Mouse (Mus musculus) midbrain, embryonic 11.5 days (tissue): Measurements from ENCODE around the gene Rnf225. TPM values are rescaled to one million over a fixed set of nuclear protein-coding genes. Genes with fewer than 3 reads are reported as not detected.
"Not testable (repeated sequence)": the region's sequence is repeated elsewhere in the genome, so short reads cannot be mapped to it uniquely, and the experiment has no call there.

ENCODE experiments used
- ATAC-seq: fragments of 200-750 bp; cut with Nextera tagmentation; 2 replicates; pipeline ENCODE4 v1.8.0; 2017; ENCODE audit warnings: moderate TSS enrichment, moderate library complexity; ENCODE audit not compliant: low FRiP score
- DNase-seq: peaks from one replicate; pipeline ENCODE4 v3.0.0; 2015; ENCODE audit warnings: low spot score; ENCODE audit errors: missing footprints
- H3K27ac ChIP-seq: fragments of 300-500 bp; sonication (generic); 2 replicates; pipeline ENCODE4 v1.5.1; 2014; ENCODE audit warnings: low read depth, low read length
- H3K27me3 ChIP-seq: fragments of 300-500 bp; sonication (generic); 2 replicates; pipeline ENCODE4 v1.6.1; 2014; ENCODE audit warnings: mild to moderate bottlenecking, low read length, moderate library complexity, mixed read lengths; ENCODE audit not compliant: control insufficient read depth, insufficient read depth
- H3K36me3 ChIP-seq: fragments of 300-500 bp; sonication (generic); 2 replicates; pipeline ENCODE4 v1.6.1; 2014; ENCODE audit warnings: mild to moderate bottlenecking, low read length, moderate library complexity, mixed read lengths; ENCODE audit not compliant: control insufficient read depth, insufficient read depth
- H3K4me1 ChIP-seq: fragments of 300-500 bp; sonication (generic); 2 replicates; pipeline ENCODE4 v1.6.1; 2014; ENCODE audit warnings: low read length; ENCODE audit not compliant: control insufficient read depth, insufficient read depth
- H3K4me2 ChIP-seq: fragments of 300-500 bp; sonication (generic); 2 replicates; pipeline ENCODE4 v1.6.1; 2014; ENCODE audit warnings: mild to moderate bottlenecking, moderate library complexity
- H3K4me3 ChIP-seq: fragments of 300-500 bp; sonication (generic); 2 replicates; pipeline ENCODE4 v1.5.1; 2014; ENCODE audit warnings: low read depth, low read length
- H3K9ac ChIP-seq: fragments of 300-500 bp; sonication (generic); 2 replicates; pipeline ENCODE4 v1.6.1; 2014; ENCODE audit warnings: low read length
- H3K9me3 ChIP-seq: fragments of 300-500 bp; sonication (generic); 2 replicates; pipeline ENCODE4 v1.6.1; 2016; ENCODE audit warnings: low read length; ENCODE audit not compliant: control insufficient read depth
- whole genome bisulfite sequencing: fragments of 180-500 bp; shearing (Covaris S2); extraction: QIAGEN DNeasy Blood & Tissue Kit; methylation state at CpG from one replicate; pipeline ENCODE4 v1.1.7; 2014; 5-methylcytosine and 5-hydroxymethylcytosine counted together
- polyA plus RNA-seq: library from polyadenylated mRNA; unstranded; fragments of >200 nt; fragmentation: Nextera tagmentation; extraction: Ambion mirVana; gene quantifications from 2 replicates; pipeline ENCODE4 v1.2.1, GENCODE M21; 2014

The Rnf225 gene
- polyA plus RNA-seq, 1 experiment from 2014 or later: 0.55 TPM

DNA sequence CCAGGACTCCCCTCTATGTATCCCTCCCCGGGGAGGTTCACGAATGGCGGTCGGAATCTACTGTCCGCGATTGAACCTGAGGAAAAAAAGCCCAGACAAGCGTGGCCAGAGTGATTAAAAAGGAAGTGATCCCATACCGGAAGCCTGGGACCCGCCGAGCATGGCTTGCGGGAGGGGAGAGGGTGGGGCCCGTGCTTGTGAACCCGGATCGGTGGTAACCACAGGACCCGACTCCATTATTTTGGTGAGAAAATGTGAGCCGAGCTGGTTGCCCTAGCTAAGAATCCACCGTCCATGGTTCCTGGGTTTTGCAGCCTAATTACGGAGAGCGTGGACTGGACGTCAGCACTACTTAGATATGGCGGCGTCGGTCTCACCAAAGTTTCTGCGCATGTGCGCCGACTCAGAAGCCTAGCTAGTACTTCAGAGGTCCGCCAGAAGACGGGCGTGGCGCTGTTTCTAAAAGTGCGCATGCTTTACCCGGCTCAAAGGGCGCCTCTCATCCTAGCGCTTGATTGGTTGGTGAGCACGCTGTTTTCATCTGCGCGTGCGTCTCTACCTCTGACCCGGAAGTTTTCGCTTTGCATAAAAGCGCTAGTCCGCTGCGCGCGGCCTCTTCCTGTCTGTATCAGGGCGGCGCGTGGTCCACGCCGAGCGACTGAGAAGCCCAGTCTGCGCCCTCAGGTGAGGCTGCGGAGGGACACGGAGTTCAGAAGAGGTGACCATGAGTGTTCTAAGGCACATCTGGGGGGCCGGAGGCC lies 5.3 kb upstream of the Rnf225 start, which contains the start of gene Rps5:
Gene Rps5 (plus strand): TSS at position 586 of the 761 bp plus-strand sequence.
- DNase-seq (peak; percentile 100), ATAC-seq (peak; percentile 99)
- peaks cover 24% of the 10 kb centered on the region for H3K36me3 ChIP-seq
- peaks cover 5% of the 10 kb centered on the region for H3K27me3 ChIP-seq
- peak within 1 kb of the TSS; percentile 89 for H3K27ac ChIP-seq
- WGBS: under 1% methylated on average over 55 of the region's 55 CpGs
- peaks cover 9% of the 10 kb centered on the region for H3K4me1 ChIP-seq
- peak within 1 kb of the TSS; percentile 95 for H3K9ac ChIP-seq
- H3K9me3 ChIP-seq: no peaks in the 10 kb centered on the region
- H3K4me2 ChIP-seq: peak within 1 kb of the TSS; percentile 98
- H3K4me3 ChIP-seq: peak within 1 kb of the TSS; percentile 92

DNA sequence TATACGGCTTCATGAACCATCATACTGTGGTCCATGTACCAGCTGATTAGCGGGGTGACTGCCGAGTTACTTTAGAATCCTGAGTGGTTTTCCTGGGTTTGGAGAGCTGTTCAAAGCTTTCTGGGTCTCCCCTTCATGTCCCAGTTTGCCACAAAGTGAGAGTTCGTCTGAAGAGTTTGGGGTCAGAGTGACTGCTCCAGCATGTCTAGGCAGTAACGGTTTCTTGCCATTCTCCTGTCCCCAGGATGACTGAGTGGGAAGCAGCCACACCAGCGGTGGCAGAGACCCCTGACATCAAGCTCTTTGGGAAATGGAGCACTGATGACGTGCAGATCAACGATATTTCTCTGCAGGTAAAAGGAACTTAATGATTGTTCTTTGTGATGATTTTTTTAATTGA lies 4.5 kb upstream of the Rnf225 start:
- Histone ChIP-seq H3K9ac (peak overlapping the region; percentile 95), H3K36me3 (peaks cover 26% of the 10 kb centered on the region), H3K27me3 (peaks cover 9% of the 10 kb centered on the region), H3K4me2 (peak overlapping the region; percentile 98), H3K4me1 (peaks cover 10% of the 10 kb centered on the region), H3K27ac (no peak overlapping the region), H3K9me3 (no peaks in the 10 kb centered on the region), H3K4me3 (peak overlapping the region; percentile 92)
- 4% methylated on average over 8 of the region's 8 CpGs for WGBS
- DNase-seq (no peak), ATAC-seq (no peak)

DNA sequence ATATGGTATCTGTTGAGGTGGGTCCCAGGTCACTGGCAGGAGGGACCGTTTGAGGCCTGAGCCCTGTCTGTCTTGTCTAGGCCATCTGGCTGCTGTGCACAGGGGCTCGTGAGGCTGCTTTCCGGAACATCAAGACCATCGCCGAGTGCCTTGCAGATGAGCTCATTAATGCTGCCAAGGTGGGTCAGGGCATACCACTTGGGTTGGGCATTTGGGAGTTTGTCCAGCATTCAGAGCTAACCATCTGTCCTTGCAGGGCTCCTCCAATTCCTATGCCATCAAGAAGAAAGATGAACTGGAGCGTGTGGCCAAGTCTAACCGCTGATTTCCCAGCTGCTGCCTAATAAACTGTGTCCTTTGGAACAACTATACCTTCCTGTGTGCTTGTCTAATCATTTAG lies 900 bp upstream of the Rnf225 start:
- no peak for ATAC-seq
- peaks cover 15% of the 10 kb centered on the region for H3K27me3 ChIP-seq

DNA sequence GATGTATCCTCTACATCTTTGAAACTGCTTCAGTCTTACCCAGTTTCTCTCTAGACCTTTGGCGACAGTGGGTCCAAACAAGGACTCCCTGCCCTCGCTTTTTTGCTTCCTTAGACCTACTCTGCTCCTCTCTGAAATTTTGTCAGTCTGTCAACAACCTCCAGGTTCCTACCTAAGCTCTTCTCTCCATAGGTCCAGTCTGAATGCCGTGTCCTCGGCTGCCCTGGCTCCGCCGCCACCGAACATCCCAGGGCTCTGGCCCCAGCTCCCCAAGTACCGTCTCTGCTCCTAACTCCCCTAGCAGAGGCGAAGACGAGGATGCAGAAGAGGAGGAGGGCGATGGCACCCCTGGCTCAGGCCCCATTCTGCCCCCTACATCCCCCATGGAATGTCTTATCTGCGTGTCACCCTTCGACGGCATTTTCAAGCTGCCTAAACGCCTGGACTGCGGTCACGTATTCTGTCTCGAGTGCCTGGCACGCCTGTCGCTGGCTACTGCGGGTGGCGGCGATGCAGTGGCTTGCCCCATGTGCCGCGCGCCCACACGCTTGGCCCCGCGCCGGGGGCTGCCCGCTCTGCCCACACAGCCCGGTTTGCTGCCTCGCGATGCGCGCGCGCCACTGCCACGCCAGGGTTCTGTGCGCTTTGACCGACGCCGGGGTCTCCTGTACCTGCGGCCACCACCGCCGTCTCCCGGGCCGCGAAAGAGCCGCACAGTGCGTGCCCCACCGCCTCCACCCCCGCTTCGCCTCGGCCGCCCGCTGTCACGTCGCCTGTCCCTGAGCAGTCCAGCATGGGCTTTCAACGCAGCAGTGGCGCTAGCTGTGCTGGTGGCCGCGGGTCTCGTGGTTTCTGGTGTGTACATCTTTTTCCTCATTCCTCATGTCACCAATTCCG lies 725 bp downstream of the Rnf225 start:
- Histone ChIP-seq H3K4me2 (peak overlapping the region; percentile 39), H3K9me3 (no peaks in the 10 kb centered on the region), H3K27ac (no peak overlapping the region), H3K36me3 (peaks cover 26% of the 10 kb centered on the region), H3K4me3 (peak overlapping the region; percentile 16; the same call in 1 of the 2 replicates), H3K9ac (peak overlapping the region; percentile 42; the same call in 1 of the 2 replicates), H3K4me1 (peaks cover 13% of the 10 kb centered on the region), H3K27me3 (peaks cover 15% of the 10 kb centered on the region)
- DNase-seq (peak; percentile 90), ATAC-seq (peak; percentile 47)
- 5% methylated on average over 65 of the region's 65 CpGs for WGBS

More for the DNA sequence above, 900 bp upstream of the Rnf225 start:
- no peak overlapping the region for H3K4me3 ChIP-seq
- H3K4me1 ChIP-seq: peaks cover 15% of the 10 kb centered on the region
- H3K9me3 ChIP-seq: no peaks in the 10 kb centered on the region
- 82% methylated on average over 7 of the region's 7 CpGs for WGBS
- H3K36me3 ChIP-seq: peaks cover 26% of the 10 kb centered on the region
- no peak overlapping the region for H3K4me2 ChIP-seq
- no peak overlapping the region for H3K9ac ChIP-seq
- DNase-seq: no peak
- H3K27ac ChIP-seq: no peak overlapping the region

DNA sequence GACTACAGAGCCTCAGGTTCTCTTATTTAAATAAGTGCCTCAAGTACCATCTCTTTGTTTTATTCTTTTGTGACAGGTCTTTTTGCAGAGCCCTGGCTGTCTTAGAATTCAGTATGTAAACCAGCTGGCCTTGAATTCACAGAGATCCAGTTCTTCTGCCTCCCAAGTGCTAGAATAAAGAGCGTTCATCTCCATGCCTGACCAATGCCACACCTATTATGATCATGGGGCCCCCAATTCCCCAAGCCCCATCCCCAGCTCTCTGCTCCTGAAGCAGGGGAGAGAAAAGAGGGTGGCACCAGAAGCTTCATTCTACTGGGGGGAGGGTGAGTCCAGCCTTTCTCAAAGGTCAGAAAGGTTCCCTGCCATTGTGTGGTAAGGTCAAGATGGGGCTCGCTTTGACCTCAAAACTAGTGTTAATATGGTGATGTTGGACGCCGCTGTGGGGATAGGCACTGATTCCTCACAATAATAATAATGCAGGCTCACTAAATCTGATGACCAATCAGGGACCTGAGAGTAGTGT lies 6.5 kb downstream of the Rnf225 start:
- H3K4me1 ChIP-seq: no peaks in the 10 kb centered on the region
- H3K4me3 ChIP-seq: no peak overlapping the region
- H3K4me2 ChIP-seq: no peak overlapping the region
- H3K9me3 ChIP-seq: no peaks in the 10 kb centered on the region
- no peak overlapping the region for H3K27ac ChIP-seq
- H3K27me3 ChIP-seq: no peaks in the 10 kb centered on the region; the same call in 1 of the 2 replicates
- H3K9ac ChIP-seq: no peak overlapping the region
- no peaks in the 10 kb centered on the region for H3K36me3 ChIP-seq
- 62% methylated on average over 4 of the region's 4 CpGs for WGBS
- peak; percentile 38; the same call in 1 of the 2 replicates for ATAC-seq
- no peak for DNase-seq

DNA sequence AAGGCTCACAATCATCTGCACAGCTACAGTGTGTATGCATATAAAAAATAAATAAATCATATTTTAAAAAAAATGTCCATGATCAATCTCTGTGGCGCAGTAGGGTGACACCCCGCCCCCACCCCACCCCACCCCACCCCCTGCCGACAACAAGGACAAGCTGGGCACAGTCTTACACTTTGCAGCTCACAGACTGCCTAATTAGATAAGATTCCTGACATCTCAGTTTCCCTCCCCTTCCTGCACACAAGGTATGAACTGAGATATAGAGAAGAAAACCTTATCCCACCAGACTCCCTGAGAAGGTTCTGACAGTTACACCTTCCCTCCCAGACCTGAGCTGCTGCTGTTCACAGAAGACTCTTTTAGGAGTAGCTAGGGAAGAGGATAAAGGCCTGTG lies 7.6 kb downstream of the Rnf225 start:
- Histone ChIP-seq H3K9me3 (no peaks in the 10 kb centered on the region), H3K4me3 (no peak overlapping the region), H3K4me2 (no peak overlapping the region), H3K36me3 (no peaks in the 10 kb centered on the region), H3K4me1 (no peaks in the 10 kb centered on the region), H3K27me3 (no peaks in the 10 kb centered on the region), H3K9ac (no peak overlapping the region), H3K27ac (no peak overlapping the region)
- DNase-seq (no peak), ATAC-seq (no peak)
- WGBS: 75% methylated on average over 3 of the region's 3 CpGs

DNA sequence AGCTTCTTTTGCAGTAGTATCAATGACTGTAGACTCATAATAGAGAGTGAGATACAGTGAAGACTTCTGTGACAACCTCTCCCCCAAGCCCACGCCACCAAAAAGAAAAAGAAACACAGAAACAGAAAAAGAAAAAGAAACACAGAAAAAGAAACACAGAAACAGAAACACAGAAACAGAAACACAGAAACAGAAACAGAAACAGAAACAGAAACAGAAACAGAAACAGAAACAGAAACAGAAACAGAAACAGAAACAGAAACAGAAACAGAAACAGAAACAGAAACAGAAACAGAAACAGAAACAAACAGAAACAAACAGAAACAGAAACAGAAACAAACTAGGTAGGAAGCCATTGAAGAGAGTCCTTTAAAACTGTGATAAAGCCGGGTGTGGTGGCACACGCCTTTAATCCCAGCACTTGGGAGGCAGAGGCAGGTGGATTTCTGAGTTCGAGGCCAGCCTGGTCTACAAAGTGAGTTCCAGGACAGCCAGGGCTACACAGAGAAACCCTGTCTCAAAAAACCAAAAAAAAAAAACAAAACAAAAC lies 10.1 kb downstream of the Rnf225 start:
- H3K9me3 ChIP-seq, ATAC-seq, H3K4me3 ChIP-seq, H3K27me3 ChIP-seq, H3K9ac ChIP-seq, H3K27ac ChIP-seq, H3K4me2 ChIP-seq, H3K4me1 ChIP-seq, H3K36me3 ChIP-seq, DNase-seq: not testable (repeated sequence)
- 91% methylated on average over 4 of the region's 4 CpGs for WGBS

DNA sequence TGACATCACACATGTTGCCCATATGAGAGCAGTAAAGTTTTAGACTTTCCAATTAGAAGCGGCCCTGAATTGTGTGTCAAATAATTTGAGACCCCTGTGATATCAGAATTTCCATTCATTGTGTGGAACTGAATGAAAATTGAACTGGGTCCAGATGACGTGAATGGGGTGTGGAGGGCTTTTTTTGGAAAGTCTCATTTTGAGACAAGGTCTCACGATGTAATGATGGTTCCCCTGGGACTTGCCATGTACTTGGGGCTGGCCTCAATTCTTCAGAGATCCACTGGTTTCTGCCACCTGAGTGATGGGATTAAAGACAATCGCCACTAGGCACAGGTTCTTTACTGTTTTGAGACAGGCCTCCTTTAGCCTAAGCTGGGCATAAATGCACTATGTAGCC lies 13.4 kb downstream of the Rnf225 start:
- WGBS: 84% methylated on average over 4 of the region's 4 CpGs
- Histone ChIP-seq H3K4me2 (no peak overlapping the region), H3K27ac (no peak overlapping the region), H3K27me3 (no peaks in the 10 kb centered on the region; the same call in 1 of the 2 replicates), H3K36me3 (no peaks in the 10 kb centered on the region), H3K4me1 (no peaks in the 10 kb centered on the region), H3K4me3 (no peak overlapping the region), H3K9me3 (no peaks in the 10 kb centered on the region), H3K9ac (no peak overlapping the region)
- no peak for ATAC-seq
- DNase-seq: no peak
